Mouse (Mus musculus) intestine, embryonic 16.5 days (tissue): ENCODE measurements around the gene Iqgap1. TPM values are rescaled to one million over a fixed set of nuclear protein-coding genes. Genes with fewer than 3 reads are reported as not detected.

Experiments
- ATAC-seq: fragments of 200-750 bp; cut with Nextera tagmentation; 2 replicates; pipeline ENCODE4 v1.8.0; 2017; ENCODE audit warnings: moderate TSS enrichment, moderate library complexity
- H3K27ac ChIP-seq: fragments of 300-500 bp; sonication (generic); 2 replicates; pipeline ENCODE4 v1.5.1; 2014; ENCODE audit warnings: mild to moderate bottlenecking, low read length
- H3K27me3 ChIP-seq: fragments of 300-500 bp; sonication (generic); replicated peaks from 2 replicates; pipeline ENCODE4 v1.6.1; 2014; ENCODE audit warnings: low read length, control low read depth, mixed read lengths; ENCODE audit not compliant: control insufficient read depth, insufficient read depth
- H3K36me3 ChIP-seq: fragments of 300-500 bp; sonication (generic); 2 replicates; pipeline ENCODE4 v1.6.1; 2014; ENCODE audit warnings: low read length, control low read depth; ENCODE audit not compliant: control insufficient read depth, insufficient read depth
- H3K4me1 ChIP-seq: fragments of 300-500 bp; sonication (generic); 2 replicates; pipeline ENCODE4 v1.6.1; 2014; ENCODE audit warnings: low read length, control low read depth, mixed read lengths; ENCODE audit not compliant: control insufficient read depth, insufficient read depth
- H3K4me2 ChIP-seq: fragments of 300-500 bp; sonication (generic); 2 replicates; pipeline ENCODE4 v1.6.1; 2014; ENCODE audit warnings: low read depth, low read length, control low read depth
- H3K4me3 ChIP-seq: fragments of 300-500 bp; sonication (generic); 2 replicates; pipeline ENCODE4 v1.5.1; 2014; ENCODE audit warnings: mild to moderate bottlenecking, low read length
- H3K9ac ChIP-seq: fragments of 300-500 bp; sonication (generic); 2 replicates; pipeline ENCODE4 v1.6.1; 2014; ENCODE audit warnings: low read depth, low read length
- H3K9me3 ChIP-seq: fragments of 300-500 bp; sonication (generic); 2 replicates; pipeline ENCODE4 v1.6.1; 2016; ENCODE audit warnings: low read length, control low read depth; ENCODE audit not compliant: control insufficient read depth
- WGBS: fragments of 180-500 bp; shearing (Covaris S2); extraction: QIAGEN DNeasy Blood & Tissue Kit; methylation state at CpG from one replicate; pipeline ENCODE4 v1.1.7; 2014; 5-methylcytosine and 5-hydroxymethylcytosine counted together
- polyA plus RNA-seq: library from polyadenylated mRNA; unstranded; fragments of >200 nt; fragmentation: Nextera tagmentation; extraction: Ambion mirVana; gene quantifications from 2 replicates; pipeline ENCODE4 v1.2.1, GENCODE M21; 2015

Gene Iqgap1
- 64.3 and 66.2 TPM in 2 replicates for polyA plus RNA-seq

- no peak for ATAC-seq
Observed at GRCm38 (mm10) chr7:80825843-80826403, at the start of gene Iqgap1. Gene Iqgap1, minus strand, starts transcription at chr7:80825974.

GRCm38 (mm10) chr7:80873631-80874030 is 47.9 kb upstream of the Iqgap1 start:
- ATAC-seq, result no peak
- H3K4me2 ChIP-seq, result no peak overlapping the region
- H3K9me3 ChIP-seq, result no peaks in the 10 kb centered on the region
- WGBS, result 96% methylated on average over 2 of the region's 2 CpGs
- H3K36me3 ChIP-seq, result peaks cover 18% of the 10 kb centered on the region
- no peak overlapping the region for H3K27ac ChIP-seq
- no peaks in the 10 kb centered on the region for H3K27me3 ChIP-seq
- no peak overlapping the region for H3K4me3 ChIP-seq
- H3K4me1 ChIP-seq, result no peaks in the 10 kb centered on the region
- no peak overlapping the region for H3K9ac ChIP-seq

More at GRCm38 (mm10) chr7:80825843-80826403, at the start of gene Iqgap1:
- Histone ChIP-seq H3K9me3 (no peaks in the 10 kb centered on the region), H3K27me3 (no peaks in the 10 kb centered on the region), H3K9ac (no peak within 1 kb of the TSS), H3K27ac (peak within 1 kb of the TSS; percentile 79; the same call in 1 of the 2 replicates), H3K4me2 (no peak within 1 kb of the TSS), H3K4me1 (peaks cover 2% of the 10 kb centered on the region), H3K4me3 (no peak within 1 kb of the TSS), H3K36me3 (no peaks in the 10 kb centered on the region)
- 72% methylated on average over 11 of the region's 11 CpGs for WGBS

- Histone ChIP-seq H3K36me3 (peaks cover 23% of the 10 kb centered on the region), H3K4me3 (no peak overlapping the region)
Observed at GRCm38 (mm10) chr7:80873038-80873437, 47.3 kb upstream of the Iqgap1 start.

GRCm38 (mm10) chr7:80868686-80869085 is 42.9 kb upstream of the Iqgap1 start:
- Histone ChIP-seq H3K36me3 (peaks cover 16% of the 10 kb centered on the region), H3K4me1 (peaks cover 14% of the 10 kb centered on the region), H3K9ac (no peak overlapping the region), H3K9me3 (no peaks in the 10 kb centered on the region), H3K4me3 (no peak overlapping the region), H3K4me2 (no peak overlapping the region), H3K27me3 (no peaks in the 10 kb centered on the region), H3K27ac (no peak overlapping the region)
- WGBS, result 83% methylated on average over 2 of the region's 2 CpGs
- no peak for ATAC-seq

More at GRCm38 (mm10) chr7:80873038-80873437, 47.3 kb upstream of the Iqgap1 start:
- ATAC-seq, result no peak
- Histone ChIP-seq H3K4me2 (no peak overlapping the region), H3K4me1 (no peaks in the 10 kb centered on the region), H3K27me3 (no peaks in the 10 kb centered on the region), H3K27ac (no peak overlapping the region), H3K9ac (no peak overlapping the region), H3K9me3 (no peaks in the 10 kb centered on the region)
- WGBS, result 74% methylated on average over 5 of the region's 5 CpGs

- Histone ChIP-seq H3K9ac (0 out of 2 replicates have a peak overlapping the region, but pooled peaks have one; percentile 6), H3K9me3 (no peaks in the 10 kb centered on the region), H3K4me1 (peaks cover 26% of the 10 kb centered on the region), H3K4me3 (no peak overlapping the region), H3K36me3 (peaks cover 16% of the 10 kb centered on the region), H3K4me2 (peak overlapping the region; percentile 38), H3K27ac (peak overlapping the region; percentile 90), H3K27me3 (no peaks in the 10 kb centered on the region)
- peak; percentile 96 for ATAC-seq
- WGBS, result 38% methylated on average over 7 of the region's 7 CpGs
Observed at GRCm38 (mm10) chr7:80866514-80867147, 40.9 kb upstream of the Iqgap1 start.

- no peak overlapping the region for H3K4me2 ChIP-seq
- no peaks in the 10 kb centered on the region for H3K27me3 ChIP-seq
- no peak overlapping the region for H3K9ac ChIP-seq
- H3K36me3 ChIP-seq, result peaks cover 13% of the 10 kb centered on the region
- 76% methylated on average over 7 of the region's 7 CpGs for WGBS
- no peak for ATAC-seq
- H3K4me1 ChIP-seq, result peaks cover 28% of the 10 kb centered on the region
- H3K9me3 ChIP-seq, result no peaks in the 10 kb centered on the region
- peak overlapping the region; percentile 86 for H3K27ac ChIP-seq
- H3K4me3 ChIP-seq, result no peak overlapping the region
Observed at GRCm38 (mm10) chr7:80865521-80865920, 39.7 kb upstream of the Iqgap1 start.

- Histone ChIP-seq H3K4me3 (no peak overlapping the region), H3K9me3 (no peaks in the 10 kb centered on the region), H3K4me2 (no peak overlapping the region), H3K36me3 (peaks cover 13% of the 10 kb centered on the region), H3K9ac (no peak overlapping the region), H3K4me1 (peaks cover 28% of the 10 kb centered on the region), H3K27ac (peak overlapping the region; percentile 86), H3K27me3 (no peaks in the 10 kb centered on the region)
- WGBS, result 66% methylated on average over 8 of the region's 8 CpGs
- ATAC-seq, result no peak
Observed at GRCm38 (mm10) chr7:80864831-80865230, 39.1 kb upstream of the Iqgap1 start.

GRCm38 (mm10) chr7:80864151-80864550 is 38.4 kb upstream of the Iqgap1 start:
- Histone ChIP-seq H3K36me3 (peaks cover 10% of the 10 kb centered on the region), H3K27me3 (no peaks in the 10 kb centered on the region), H3K9ac (no peak overlapping the region), H3K4me3 (no peak overlapping the region), H3K9me3 (no peaks in the 10 kb centered on the region), H3K4me2 (no peak overlapping the region), H3K27ac (no peak overlapping the region), H3K4me1 (peaks cover 28% of the 10 kb centered on the region)
- no peak for ATAC-seq
- WGBS, result 56% methylated on average over 1 of the region's 1 CpGs

- Histone ChIP-seq H3K4me3 (no peak overlapping the region), H3K27ac (peak overlapping the region; percentile 28; the same call in 1 of the 2 replicates), H3K9ac (peak overlapping the region; percentile 40; the same call in 1 of the 2 replicates), H3K36me3 (peaks cover 8% of the 10 kb centered on the region), H3K4me2 (no peak overlapping the region), H3K9me3 (no peaks in the 10 kb centered on the region), H3K27me3 (no peaks in the 10 kb centered on the region), H3K4me1 (peaks cover 28% of the 10 kb centered on the region)
- ATAC-seq, result no peak
- WGBS, result 81% methylated on average over 5 of the region's 5 CpGs
Observed at GRCm38 (mm10) chr7:80863520-80863919, 37.7 kb upstream of the Iqgap1 start.
